Mouse (Mus musculus) heart, postnatal 25 days (tissue): ENCODE measurements around the gene Adra2a. TPM values are rescaled to one million over a fixed set of nuclear protein-coding genes. Genes with fewer than 3 reads are reported as not detected.

ENCODE experiments used
- DNase-seq: peaks from one replicate; pipeline ENCODE4 v3.0.0; 2022; ENCODE audit warnings: low spot score
- intact Hi-C: fragments of 180-260 bp; cut with DNase I; formaldehyde crosslinking; loops from one replicate; pipeline ENCODE4 v1.15.1; 2025
- total RNA-seq, 2 experiments: library from RNA; stranded (reverse); gene quantifications; 2 replicates each; pipeline ENCODE4 v1.2.3; 2021

Gene Adra2a
- total RNA-seq, 2 experiments from 2014 or later, result 0.20 to 0.36 TPM

DNA sequence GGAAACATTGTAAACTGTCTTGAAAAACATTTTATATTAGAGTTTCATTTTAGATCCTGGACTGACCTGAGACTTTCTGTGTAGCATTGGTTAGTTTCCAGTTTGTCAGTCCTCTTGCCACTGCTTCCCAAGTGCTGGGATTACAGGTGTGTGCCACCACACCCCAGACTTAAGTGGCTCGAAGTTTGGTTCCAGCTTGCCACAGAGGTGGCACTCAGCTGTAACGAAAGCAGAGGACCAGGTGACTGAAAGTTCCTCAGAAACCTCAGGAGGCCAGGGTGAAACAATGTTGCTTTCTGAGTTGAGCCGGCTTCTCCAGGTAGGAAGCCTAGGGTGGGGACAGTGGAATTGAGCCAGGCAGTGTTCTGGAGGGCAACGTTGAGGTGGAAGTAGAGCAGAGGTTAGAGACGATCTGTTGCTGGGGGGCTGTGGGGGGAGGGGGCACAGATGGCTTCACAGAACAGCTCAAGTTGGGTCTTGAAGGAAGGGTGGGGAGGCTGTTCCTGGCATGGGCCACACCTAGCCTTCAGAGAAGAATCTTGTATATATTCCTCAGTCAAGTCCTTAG lies 28.4 kb downstream of the Adra2a start:
- intact Hi-C loops, result no loop called here
- DNase-seq, result no peak

DNA sequence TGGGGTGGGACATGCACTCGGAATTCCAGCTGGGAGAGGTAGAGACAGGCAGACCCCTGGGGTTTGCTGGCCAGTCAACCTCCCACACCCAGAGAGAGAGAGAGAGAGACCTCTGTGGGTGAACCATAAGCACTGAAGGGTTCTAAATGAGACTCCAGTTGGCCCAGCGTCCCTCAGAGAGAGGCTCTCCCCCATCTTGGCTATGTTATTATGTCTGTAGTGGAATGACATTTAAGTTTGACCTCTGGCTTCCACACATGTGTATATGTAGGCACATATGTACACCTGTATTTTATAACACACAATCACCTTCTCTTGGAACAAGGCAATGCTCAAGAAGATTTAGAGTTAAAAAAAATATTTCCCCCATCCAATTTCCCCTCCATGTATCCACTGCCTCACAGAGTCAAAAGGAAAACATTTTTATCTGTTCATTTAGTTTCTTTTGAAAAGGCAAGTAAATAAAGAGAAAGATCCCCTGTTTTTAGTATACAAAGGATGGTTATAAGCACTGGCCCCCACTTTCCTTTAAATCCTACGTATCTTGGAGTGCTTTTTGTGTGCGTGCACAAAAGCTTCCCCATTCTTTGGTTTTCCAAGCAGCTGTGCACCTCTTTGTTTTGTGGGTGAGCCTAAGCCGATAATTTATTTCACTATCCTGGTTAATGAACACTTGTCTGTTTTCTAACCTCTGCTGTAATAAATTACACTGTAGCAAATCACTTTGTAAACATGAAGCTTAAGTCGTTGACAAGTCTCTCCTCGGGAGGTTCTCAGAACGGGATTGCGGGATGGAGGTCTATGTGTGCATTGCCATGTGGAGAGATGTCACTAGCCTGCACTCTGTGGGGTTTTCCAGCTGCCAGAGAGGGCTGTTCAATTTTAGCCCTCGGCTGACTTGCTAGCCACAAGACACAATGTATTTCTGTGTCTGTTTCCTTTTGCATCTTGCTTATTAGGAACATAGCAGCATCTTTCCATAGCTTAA lies 32.7 kb downstream of the Adra2a start:
- intact Hi-C loops, result no loop called here
- DNase-seq, result no peak

DNA sequence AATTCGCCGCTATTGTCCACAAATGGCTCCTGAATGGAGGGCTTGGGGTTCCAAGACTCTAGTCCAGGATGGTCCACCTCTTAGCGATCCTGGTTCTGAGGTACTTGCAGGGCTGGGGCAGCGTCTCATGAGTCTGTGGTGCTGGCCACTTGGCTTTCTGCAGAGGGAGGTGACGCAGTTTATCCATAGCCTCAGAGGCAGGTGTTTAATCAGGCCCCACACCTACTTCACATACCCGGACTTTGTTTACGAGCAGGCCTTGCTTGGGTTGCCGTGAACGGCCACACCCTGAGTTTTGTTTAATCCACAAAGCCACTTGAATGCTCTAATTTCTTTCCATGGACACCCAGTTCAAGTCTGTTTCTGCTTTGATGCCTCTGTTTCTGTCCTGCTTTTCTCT lies 37.4 kb downstream of the Adra2a start:
- intact Hi-C loops, result no loop called here
- no peak for DNase-seq

DNA sequence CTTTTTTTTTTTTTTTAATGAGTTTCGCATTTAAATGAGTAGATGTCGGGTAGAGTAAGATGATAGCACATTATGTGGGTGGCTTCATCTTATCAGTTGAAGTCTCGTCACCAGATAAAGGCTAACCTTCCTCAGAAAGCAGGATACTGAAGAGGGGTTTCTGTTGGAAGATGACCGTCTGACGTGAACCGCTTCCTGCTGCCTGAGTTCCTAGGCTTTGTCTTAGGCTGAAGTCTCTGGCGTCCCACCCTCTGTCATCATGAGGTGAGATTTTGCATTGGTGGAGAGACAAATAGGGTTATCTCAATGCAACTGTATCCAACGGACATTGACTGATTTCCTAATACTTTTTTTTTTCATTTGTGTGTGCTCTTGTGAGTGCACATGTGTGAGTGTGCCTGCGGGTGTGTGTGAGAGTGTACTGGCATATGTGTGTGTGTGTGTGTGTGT lies 37.8 kb downstream of the Adra2a start:
- intact Hi-C loops, result no loop called here
- DNase-seq, result no peak

DNA sequence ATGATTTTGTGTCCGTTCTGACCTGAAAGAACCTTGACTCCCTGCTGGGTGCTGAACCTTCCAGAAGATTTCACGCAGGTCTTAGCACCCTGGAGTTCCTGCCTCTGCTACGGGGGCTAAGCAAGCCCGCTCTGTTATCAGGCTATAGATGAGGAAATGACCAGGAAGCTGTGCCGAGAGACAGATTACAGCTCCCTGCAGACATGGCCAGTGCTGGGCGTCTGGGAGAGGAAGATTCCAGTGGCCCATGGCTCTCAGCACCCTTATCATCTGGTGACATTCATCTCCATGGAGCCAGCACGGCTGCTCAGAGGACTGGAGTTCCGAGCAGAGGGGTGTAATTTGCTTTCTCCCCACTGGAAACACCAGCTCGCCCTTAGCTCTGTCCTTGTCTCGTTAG lies 43.4 kb downstream of the Adra2a start:
- intact Hi-C loops, result no loop called here
- DNase-seq, result no peak

DNA sequence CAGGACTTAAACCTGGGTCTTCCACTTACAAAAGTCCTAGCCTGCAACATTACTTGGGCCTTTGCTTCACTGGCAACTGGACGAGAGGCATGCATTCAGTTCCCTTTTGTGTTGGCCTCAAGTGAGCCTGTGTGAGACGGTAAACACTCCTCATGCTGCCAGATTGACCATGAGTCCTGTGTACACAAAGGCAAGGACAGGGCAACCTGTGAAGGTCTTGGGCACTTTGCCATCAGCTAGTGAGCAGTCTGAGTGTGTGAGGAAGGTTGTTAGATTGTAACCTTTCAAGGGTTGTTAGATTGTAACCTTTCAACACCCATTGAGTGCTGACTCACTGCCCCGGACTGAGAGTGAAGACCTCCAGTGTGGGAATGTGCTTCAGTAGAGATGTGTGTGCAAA lies 49.6 kb downstream of the Adra2a start:
- intact Hi-C loops, result no loop called here
- no peak for DNase-seq

DNA sequence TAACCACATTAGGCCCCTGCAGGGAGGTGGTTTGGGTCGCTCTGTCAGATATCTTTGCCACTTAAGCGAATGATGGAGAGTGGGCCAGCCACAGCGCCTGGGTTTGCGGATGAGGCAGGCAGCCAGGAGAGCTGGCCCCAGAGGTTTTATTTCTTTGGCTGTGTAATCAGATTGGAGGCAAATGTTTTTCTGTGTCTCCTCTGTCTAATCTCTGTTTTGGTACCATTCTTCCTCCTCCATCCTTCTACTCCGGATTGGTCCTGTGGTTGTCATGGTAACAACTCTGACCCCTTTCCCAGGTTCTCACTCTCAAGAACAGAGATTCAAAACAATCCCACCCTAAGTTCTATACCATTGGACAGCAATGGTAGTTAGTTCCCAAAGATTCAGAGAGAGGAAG lies 51.8 kb downstream of the Adra2a start:
- DNase-seq, result no peak
- intact Hi-C loops, result no loop called here

DNA sequence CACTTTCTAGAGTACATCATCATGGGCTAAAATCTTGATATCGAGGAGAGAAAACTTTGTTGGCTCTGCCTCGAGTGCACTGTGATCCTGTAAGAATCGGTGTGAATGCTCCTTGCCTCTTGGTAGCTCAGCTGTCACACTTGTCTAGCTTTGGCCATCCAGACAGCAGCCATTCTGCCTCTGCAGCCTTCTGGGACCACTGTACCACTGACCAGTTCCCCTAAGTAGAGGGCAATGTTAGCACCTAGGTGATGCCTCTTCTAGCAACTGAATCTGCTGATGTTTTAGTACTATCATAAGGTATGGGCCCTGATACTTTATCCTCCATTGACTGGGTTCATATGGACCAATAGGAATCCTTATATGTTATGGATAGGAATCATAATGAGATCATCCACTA lies 54.4 kb downstream of the Adra2a start:
- DNase-seq, result no peak
- intact Hi-C loops, result no loop called here

Other genes starting within 250 kb of the Adra2a start
- gene Pdcd4, start 151.9 kb upstream of the Adra2a start, total RNA-seq, result 10 to 100 TPM; 20.9 to 25.1 TPM
- gene Shoc2, start 99.8 kb upstream of the Adra2a start, total RNA-seq, result 10 to 100 TPM; 27.6 to 30.5 TPM
- 10 to 100 TPM; 36.5 to 38.7 TPM for gene Bbip1, start 99.5 kb upstream of the Adra2a start, total RNA-seq